Mouse (Mus musculus) heart, adult 2 months (tissue): ENCODE data around the gene Ror1.

Experiments used
- CTCF ChIP-seq: fragments of 200-600 bp; IDR thresholded peaks from 2 replicates; pipeline ENCODE4 v1.8.1; 2022; ENCODE audit warnings: antibody characterized with exemption, mild to moderate bottlenecking, moderate library complexity
- POLR2A ChIP-seq: fragments of 200-500 bp; IDR thresholded peaks from 2 replicates; pipeline ENCODE4 v1.6.1; 2011; ENCODE audit warnings: mild to moderate bottlenecking, low read depth, low read length, control low read depth; ENCODE audit not compliant: insufficient read depth

DNA sequence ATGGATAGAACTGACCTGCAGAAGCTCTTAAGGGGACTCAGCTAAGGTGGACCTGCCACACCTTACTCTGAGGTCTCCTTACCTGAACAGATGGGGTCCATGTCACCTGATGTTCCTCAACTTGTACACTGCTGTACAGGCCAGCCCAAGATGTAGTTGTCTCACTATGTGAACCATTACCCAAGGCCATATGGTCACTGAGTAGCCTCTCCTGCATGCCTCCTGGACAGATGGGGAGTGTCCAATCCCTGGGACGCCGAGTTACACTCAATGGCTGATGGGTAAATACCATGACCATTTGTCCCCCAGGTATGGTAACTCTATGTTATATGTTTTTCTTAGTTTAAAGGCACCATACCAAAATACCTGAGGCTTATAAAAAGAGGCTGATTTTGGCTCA, 29.9 kb upstream of the Ror1 start:
- TF ChIP-seq POLR2A (no peak), CTCF (no peak)
